Mouse (Mus musculus) thymus, postnatal 0 days (tissue): Measurements from ENCODE around the gene Ccdc12. TPM values are rescaled to one million over a fixed set of nuclear protein-coding genes. Genes with fewer than 3 reads are reported as not detected.

Experiments used
- DNase-seq: peaks from one replicate; pipeline ENCODE4 v3.0.0-alpha.2; 2015; ENCODE audit warnings: low spot score
- polyA plus RNA-seq: library from polyadenylated mRNA; unstranded; fragments of >200 nt; fragmentation: Nextera tagmentation; extraction: Ambion mirVana; gene quantifications from 2 replicates; pipeline ENCODE4 v1.2.1, GENCODE M21; 2015

Ccdc12 gene
- polyA plus RNA-seq, 1 experiment from 2014 or later: 226 TPM

- DNase-seq: no peak
These were observed 80.1 kb downstream of the Ccdc12 start for GRCm38 (mm10) chr9:110736362-110736761.

GRCm38 (mm10) chr9:110738054-110738453 lies 81.8 kb downstream of the Ccdc12 start:
- no peak for DNase-seq

- no peak for DNase-seq
These were observed 83.7 kb downstream of the Ccdc12 start for GRCm38 (mm10) chr9:110739961-110740360.

- DNase-seq: no peak
These were observed 85.5 kb downstream of the Ccdc12 start, which contains the start of gene Myl3 for GRCm38 (mm10) chr9:110741711-110742294. Gene Myl3, plus strand, starts transcription at chr9:110741861.

- DNase-seq: no peak
These were observed 86.1 kb downstream of the Ccdc12 start for GRCm38 (mm10) chr9:110742295-110742950.

- no peak for DNase-seq
These were observed 86.7 kb downstream of the Ccdc12 start for GRCm38 (mm10) chr9:110742951-110743455.

GRCm38 (mm10) chr9:110743456-110744323 lies 87.4 kb downstream of the Ccdc12 start:
- no peak for DNase-seq

- no peak for DNase-seq
These were observed 89.4 kb downstream of the Ccdc12 start for GRCm38 (mm10) chr9:110745752-110746151.

GRCm38 (mm10) chr9:110746238-110746637 lies 89.9 kb downstream of the Ccdc12 start:
- DNase-seq: no peak

- no peak for DNase-seq
These were observed 90.7 kb downstream of the Ccdc12 start, which contains the start of gene Pth1r for GRCm38 (mm10) chr9:110746961-110747360. Gene Pth1r, minus strand, starts transcription at chr9:110747145.

GRCm38 (mm10) chr9:110748451-110748850 lies 92.1 kb downstream of the Ccdc12 start:
- no peak for DNase-seq

- no peak for DNase-seq
These were observed 94.3 kb downstream of the Ccdc12 start for GRCm38 (mm10) chr9:110750404-110751187.

- no peak for DNase-seq
These were observed 95.1 kb downstream of the Ccdc12 start for GRCm38 (mm10) chr9:110751412-110751811.

- DNase-seq: no peak
These were observed 96.7 kb downstream of the Ccdc12 start for GRCm38 (mm10) chr9:110752917-110753435.

GRCm38 (mm10) chr9:110753773-110754172 lies 97.5 kb downstream of the Ccdc12 start:
- DNase-seq: no peak

GRCm38 (mm10) chr9:110757816-110758215 lies 101.5 kb downstream of the Ccdc12 start:
- DNase-seq: no peak

GRCm38 (mm10) chr9:110758605-110759004 lies 102.3 kb downstream of the Ccdc12 start:
- DNase-seq: no peak

GRCm38 (mm10) chr9:110759265-110759664 lies 103.0 kb downstream of the Ccdc12 start:
- DNase-seq: no peak

GRCm38 (mm10) chr9:110760886-110761285 lies 104.6 kb downstream of the Ccdc12 start:
- no peak for DNase-seq
